Mouse (Mus musculus) frontal cortex, postnatal 25 days (tissue): Measurements from ENCODE around the gene Dnase1l1.

Source experiments
- DNase-seq, 2 experiments: peaks; one replicate each; pipeline ENCODE4 v3.0.0; 2022; ENCODE audit warnings: low spot score in 2 of 2

The Dnase1l1 gene

DNA sequence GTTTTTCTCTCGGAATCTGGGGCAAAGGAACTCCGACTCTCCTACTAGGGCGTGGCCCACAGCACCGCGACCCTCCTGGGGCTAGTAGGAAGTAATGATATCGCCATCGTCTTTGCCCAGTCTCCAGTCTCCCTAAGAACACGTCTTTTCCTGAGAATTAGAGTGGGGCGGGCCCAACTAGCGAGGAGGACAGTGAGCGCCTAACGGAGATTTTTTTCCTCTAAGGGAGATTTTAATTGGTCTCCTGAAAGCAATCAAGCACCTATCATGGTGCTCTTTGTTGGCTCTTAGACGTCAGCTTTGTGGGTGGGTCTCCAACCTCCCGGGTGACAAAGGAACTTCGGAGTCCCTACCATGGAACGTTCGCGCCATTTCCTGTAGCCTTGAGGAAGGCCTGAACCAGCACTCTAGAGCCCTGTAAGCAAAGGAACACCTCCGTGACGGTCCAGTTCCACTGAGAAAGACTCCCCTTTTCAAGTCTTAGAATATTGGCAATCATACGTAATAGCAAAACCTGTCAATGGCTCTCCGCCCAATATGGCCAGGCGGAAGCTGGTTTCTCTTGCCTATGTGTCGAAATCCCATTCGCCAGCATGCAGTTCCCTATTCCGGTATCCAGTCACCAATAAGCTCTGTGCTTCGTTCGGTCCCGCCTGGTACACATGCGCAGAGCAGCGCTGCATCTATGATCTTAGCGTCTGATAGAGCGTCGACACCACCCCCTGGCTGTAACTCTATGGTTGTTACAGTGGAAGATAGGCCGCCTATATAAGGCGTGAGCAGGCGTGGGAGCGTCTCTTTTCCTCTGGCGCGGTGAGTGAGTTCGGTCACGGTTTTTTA is 11.9 kb downstream of the Dnase1l1 start, which contains the start of gene Rpl10:
Gene Rpl10, plus strand, starts transcription at position 751 of the 840 bp plus-strand sequence.
- peak; percentile 60 to 81 for DNase-seq

DNA sequence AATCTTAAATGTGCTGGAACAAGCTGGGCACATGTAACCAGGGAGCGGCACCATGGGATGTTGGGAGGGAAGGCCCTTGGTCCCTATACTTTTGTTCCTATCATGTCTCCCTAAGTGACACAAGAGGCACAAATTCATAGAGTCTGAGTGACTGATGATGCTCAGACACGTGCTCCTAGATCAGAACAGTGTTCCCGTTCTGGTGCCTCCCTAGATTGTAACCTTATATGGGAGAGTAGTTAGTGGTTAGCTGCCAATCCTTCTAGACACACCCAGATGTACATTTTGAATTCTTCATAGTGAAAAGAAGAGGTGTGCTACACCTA is 12.4 kb downstream of the Dnase1l1 start:
- DNase-seq = no peak

DNA sequence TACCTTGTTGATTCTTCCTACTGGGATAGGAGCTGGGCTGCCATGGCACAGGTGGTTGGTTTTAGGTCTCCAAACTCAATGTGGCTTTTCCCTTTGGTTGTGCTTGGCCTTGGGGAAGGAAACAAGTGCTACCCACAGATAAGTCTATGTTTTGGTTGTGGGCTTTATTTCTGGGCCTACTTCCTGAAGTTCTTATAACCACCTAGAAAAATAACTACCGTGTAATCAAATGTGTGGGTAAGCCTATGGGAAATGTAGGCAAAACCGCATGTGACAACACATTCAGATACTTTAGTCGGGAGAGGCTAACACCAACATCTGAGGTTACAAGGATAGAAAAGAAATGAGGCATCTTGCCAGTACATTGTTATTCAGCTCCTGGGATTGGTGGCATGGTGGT is 24.4 kb downstream of the Dnase1l1 start:
- no peak for DNase-seq

DNA sequence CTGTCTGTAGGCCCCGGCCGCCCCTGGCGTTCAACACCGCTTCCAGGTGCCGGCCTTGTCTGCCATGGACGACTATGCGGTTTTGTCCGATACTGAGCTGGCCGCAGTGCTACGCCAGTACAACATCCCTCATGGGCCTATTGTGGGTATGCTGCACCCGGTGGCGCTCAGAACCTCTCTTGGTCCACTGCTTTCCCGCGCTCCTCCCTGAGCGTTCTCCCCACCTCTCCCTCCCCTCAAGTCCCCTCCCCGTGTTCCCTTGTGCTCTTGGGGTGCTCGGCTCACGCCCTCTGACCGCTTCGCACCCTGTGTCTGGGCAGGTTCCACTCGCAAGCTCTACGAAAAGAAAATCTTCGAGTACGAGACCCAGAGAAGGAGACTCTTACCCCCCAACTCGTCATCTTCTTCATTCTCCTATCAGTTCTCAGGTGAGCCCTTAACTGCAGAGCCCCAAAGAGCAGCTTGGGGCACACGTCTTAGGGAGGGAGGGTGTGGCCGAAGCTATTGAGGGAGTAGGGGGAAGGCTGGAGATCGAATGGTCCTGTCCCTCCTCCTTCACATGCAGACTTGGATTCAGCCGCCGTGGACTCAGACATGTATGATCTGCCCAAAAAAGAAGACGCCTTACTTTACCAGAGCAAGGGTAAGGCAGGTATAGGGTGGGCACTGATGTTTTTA is 27.1 kb downstream of the Dnase1l1 start:
- DNase-seq = no peak

DNA sequence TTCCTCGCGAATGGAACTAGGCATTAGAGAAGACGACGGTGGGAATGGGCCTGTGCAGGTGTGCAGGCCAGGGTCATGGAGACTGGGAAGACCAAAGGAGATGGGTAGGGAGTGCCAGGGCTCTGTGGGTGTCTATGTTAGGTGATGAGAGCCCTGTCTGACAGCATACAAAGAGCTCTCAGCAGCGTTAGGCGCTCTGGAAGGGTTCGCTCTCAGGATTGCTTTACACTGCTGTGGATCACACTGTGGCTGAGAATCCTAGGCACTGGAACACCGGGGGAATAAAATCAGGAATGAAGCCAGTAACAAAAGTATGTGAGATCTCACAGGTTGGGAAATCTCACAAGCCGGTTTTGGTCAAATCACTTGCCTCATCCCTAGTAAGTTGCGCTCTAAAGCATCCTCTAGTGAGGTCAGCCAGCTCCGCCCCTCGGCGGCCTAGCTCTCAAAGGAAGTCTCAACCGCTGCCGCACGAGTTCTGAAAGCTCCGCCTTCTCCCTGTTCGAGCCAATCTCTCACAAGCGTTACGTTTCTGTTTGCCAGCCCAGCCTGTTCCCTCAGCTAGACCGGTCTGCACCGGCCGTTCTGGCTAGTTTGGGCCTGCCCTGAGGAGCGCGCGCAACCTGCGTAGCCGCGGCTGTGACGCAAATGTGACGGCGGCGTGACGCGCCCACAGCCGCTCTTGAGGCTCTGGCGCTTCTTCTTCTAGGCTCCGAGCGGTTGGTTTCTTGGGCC is 27.8 kb downstream of the Dnase1l1 start, which contains the start of gene Emd:
Gene Emd, plus strand, starts transcription at position 535 of the 735 bp plus-strand sequence.
- DNase-seq = peak; percentile 52 to 74

DNA sequence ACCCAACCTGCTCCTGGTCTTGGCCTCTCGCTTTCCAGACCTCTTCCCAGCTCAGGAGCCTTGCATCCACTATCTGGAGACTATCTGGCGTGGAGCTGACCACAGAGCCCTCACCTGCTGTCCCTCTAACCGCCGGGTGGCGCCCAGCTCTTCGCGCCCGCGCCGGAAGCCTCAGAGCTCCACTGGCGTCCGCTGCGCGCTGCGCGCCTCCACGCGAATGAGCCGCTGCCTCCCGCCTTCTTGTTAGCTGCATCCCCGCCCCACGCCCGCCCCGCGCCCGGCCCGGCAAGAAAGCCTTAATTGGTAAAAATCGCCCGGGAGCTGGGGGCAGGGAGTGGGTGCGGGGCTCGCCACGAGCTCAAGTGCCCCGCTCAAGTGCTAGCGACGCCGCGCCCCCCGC is 32.5 kb downstream of the Dnase1l1 start, which contains the start of gene Flna:
Gene Flna, minus strand, starts transcription at position 206 of the 400 bp plus-strand sequence.
- peak; percentile 27 to 32 for DNase-seq

DNA sequence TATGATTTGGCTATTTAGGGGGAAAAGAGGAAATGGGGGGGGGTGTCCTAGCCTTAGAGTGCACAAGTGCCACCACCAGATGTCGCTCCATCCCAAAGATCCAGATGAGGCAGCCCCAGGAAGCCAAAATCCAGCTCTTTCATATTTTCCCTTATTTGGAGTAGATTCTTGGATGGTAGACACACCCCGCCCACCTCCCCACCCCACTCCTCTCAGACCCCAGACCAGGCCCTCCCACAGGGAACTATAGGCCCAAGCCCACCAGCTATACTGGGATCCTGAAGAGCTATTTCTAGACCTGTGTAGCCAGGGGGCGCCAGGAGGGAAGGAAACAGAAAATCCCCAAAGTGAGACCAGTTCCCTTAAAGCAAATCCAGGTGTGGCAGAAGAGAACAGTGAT is 33.5 kb downstream of the Dnase1l1 start:
- DNase-seq = peak; percentile 22 to 23

DNA sequence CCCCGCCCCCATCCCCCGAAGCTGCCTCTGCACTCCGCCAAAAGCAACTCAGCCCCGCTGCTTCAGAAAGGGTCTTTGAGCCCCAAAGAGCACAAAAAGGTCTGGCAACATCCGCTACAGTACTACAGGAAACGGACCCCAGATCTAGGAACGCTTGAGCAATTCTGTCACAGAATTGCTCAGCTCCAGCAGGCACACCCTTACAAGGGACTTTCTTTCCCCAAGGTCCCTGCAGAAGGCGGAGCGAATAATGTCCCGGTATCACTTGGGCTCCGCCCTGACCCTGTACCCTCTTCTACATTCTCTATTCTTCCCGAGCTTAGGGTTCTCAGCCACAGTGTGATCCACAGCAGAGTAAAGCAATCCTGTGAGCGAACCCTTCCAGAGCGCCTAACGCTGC is 35.4 kb downstream of the Dnase1l1 start:
- no peak for DNase-seq

DNA sequence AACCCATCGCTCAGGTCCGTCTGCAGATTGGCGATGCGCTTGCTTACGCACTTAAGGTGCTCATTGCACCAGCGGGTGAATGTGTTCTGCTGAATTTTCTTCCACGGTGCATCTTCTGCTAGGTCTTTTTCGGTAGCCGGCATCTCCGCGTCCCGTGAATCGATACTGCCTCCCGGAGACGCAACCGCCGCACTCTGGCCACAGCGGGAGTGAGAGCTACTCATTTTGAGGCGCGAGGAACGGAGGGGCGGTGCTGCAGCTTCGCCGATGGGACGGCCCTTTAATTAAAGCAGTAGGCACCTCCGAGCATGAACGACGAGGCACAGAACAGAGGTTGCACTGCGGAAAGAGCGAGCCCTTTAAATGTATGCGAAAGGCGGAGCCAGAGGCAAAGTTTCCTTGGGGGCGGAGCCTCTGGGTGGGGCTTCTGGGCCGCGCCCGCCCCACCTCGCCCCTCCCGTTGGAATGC is 35.9 kb downstream of the Dnase1l1 start:
- DNase-seq = peak; percentile 58 to 70

DNA sequence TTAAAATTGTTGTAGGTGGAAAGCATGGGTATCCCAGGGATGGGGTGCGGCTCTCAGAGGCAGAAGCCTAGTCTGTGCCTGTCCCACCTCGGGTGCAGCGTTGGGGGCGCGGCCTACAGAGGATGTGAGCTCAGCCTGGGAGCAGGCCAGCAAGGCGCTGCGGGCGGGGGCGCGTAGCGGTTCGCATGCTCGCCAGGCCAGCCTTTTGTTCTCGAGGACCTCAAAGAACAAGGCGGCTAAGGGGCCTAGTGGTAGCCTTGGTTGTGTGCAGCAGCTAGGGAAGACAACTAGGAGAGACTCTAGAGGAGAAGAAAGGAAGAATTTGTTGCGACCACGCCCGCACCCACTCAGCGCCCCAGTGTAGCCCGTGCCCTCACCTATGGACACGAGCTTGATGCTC is 36.5 kb downstream of the Dnase1l1 start:
- peak; percentile 29 to 40 for DNase-seq

DNA sequence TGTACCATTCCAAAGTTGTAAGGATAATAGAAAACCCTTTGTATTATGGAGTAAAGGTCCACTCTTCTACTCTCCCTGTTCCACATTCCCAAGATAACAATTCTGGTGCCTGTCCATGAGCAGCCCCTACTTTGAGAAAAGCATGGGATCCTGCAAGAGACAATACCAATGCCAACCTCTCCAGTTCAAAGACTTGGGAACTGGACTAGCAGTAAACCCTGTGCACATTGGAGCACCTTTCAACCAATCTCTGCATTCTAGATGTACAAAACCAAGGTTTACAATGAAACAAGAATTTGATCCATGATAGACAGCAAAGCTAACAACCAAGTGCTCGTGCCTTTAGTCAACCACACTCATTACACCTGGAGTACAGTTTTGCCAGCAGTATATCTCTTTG is 37.0 kb downstream of the Dnase1l1 start:
- no peak for DNase-seq

DNA sequence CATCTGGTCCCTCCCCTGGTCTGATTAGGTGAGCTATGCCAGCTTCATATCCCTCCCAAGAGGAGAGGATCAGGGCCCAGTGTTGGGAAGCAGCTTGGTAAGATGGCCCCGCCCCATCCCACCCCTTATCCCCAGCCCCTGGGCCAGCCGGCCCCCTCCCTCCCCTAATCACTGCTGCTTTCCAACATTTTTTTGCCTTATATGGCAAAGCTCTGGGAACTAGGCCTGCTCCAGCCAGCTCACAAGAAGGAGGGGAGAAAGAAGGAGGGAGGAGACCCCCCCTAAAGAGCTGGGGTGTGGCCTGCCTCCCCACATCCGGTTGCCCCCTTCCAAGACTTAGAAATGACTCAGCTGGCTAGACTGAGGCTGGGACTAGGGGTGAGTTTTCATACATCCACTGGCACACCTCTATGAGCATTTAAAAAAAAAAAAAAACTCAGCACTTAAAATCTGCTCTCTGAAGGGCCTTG is 37.5 kb downstream of the Dnase1l1 start:
- no peak for DNase-seq

DNA sequence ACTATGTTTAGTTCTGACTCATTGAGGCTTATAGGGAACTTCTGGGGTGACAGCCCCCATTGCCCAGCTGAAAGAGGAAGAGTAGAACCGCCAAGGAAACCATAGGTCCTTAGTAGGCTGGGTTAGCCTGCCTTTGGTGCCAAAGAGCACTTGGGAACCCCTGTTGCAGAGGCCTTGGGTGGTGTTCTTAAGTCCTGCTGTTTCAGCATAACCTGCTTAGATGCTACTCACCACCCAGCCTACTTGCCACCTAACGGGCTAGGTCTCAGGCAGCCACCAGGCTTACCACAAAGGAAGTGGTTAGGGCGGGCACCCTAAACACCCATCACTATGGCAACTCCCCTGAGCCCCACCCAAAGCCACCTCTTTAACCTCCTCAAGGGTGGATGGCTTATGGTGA is 38.3 kb downstream of the Dnase1l1 start:
- no peak for DNase-seq

DNA sequence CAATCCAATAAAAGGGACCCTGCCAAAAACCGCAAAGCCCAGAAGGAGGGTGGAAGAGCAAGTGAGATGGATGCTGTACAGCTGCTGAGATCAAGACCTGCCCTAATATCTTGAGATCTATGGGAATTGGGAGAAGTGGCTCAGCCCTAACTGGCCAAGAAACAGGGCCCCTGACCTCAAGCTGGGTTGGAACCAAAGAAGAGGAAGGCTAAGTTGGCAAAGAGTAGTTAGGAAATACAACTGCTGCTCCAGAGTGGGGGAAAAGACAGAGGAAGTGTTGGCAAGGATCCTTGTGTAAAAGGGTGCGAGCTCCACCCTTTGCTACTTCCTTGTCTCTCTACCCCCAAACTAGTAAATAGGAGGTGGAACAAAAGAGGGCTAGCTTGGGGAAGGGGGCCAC is 38.7 kb downstream of the Dnase1l1 start:
- no peak for DNase-seq

DNA sequence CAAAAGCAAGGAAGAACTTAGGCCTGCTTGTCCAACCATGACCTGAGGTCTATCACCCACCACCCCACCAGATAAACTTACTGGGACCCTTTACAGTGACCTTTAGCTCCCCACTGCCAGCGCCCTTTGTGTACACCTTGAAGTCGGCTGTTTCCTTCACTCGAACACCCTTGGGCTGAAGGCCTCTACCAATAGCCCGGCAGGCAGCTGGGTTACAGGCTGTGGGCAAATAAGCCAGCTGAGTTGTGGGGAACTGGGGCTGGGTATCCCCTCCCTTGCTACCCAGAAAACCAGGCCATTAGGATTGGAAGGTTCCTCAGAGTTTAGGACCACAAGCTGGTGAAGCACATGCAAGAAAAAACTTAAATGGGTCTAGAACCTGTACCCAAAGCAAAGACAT is 41.8 kb downstream of the Dnase1l1 start:
- DNase-seq = no peak

DNA sequence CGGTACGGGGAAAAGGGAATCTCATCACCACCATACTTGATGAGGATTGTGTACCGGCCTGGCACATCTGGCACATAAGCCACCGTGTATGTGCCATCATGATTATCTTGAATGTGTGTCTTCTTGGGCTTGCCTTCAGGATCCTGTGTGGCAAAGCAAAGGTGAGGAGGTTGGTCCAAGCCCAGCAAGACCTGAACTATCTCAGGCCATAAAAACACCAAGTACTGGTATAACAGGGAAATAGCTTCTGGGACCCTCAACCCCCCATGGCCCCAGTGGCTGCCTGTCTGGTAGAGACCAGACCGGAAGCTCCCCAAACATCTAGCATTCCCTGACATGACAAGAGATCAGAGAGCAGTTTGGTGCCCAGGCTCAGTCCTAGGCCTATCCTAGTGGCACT is 48.9 kb downstream of the Dnase1l1 start:
- no peak for DNase-seq

DNA sequence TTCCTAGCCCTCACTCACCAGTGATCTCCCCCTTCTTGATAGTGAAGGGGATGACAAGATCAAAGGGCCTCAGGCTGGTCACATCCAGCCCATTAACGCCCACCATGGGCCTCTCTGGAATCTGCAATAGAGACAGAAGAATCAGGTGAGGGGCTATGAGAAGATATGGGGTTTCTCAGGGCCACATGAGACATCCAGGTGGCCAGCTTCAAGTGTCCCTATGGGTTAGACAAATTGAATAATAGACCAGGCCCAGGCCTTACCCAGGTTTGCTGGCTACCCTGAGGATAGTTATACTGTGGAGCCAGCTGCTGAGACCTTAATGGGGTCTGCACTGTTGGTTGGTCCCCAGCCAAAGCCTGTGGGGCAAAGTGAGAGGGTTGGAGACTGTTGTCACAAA is 52.1 kb downstream of the Dnase1l1 start:
- DNase-seq = no peak
